Mouse (Mus musculus) G1E (cell line): ENCODE data around the gene Tnrc6c. TPM values are rescaled to one million over a fixed set of nuclear protein-coding genes. Genes with fewer than 3 reads are reported as not detected.
A peak's percentile ranks its signal among the peaks of the same experiment; 100 is the strongest.
"Not testable (repeated sequence)": the region's sequence is repeated elsewhere in the genome, so short reads cannot be mapped to it uniquely, and the experiment has no call there.

Source experiments
- ATAC-seq: 2 replicates; pipeline ENCODE4 v1.8.0; 2016; ENCODE audit warnings: mild to moderate bottlenecking; ENCODE audit not compliant: insufficient number of reproducible peaks, poor library complexity, low FRiP score, severe bottlenecking; ENCODE audit errors: extremely low read depth
- DNase-seq: peaks from one replicate; pipeline ENCODE4 v3.0.0; 2012; ENCODE audit warnings: low spot score
- H3K27me3 ChIP-seq: 2 replicates; pipeline ENCODE4 v1.6.1; 2012; ENCODE audit warnings: mild to moderate bottlenecking, low read length, inconsistent platforms; ENCODE audit not compliant: insufficient read depth
- H3K36me3 ChIP-seq: replicated peaks from 2 replicates; pipeline ENCODE3; 2012; ENCODE audit warnings: mild to moderate bottlenecking, inconsistent platforms
- H3K4me1 ChIP-seq: 2 replicates; pipeline ENCODE4 v1.6.1; 2012; ENCODE audit warnings: low read depth, low read length, inconsistent platforms, mixed read lengths; ENCODE audit not compliant: insufficient read depth
- H3K4me3 ChIP-seq: 2 replicates; pipeline ENCODE4 v1.5.1; 2012; ENCODE audit warnings: low read depth, mild to moderate bottlenecking, inconsistent platforms, low read length, moderate library complexity, mixed read lengths
- H3K9me3 ChIP-seq: replicated peaks from 2 replicates; pipeline ENCODE4 v1.6.1; 2012; ENCODE audit warnings: inconsistent platforms
- CTCF ChIP-seq: IDR thresholded peaks from 2 replicates; pipeline ENCODE4 v1.5.1; 2012; ENCODE audit warnings: low read depth, low read length, inconsistent platforms, mixed read lengths
- GATA1 ChIP-seq: IDR thresholded peaks from 2 replicates; pipeline ENCODE4 v1.6.1; 2012; ENCODE audit warnings: borderline replicate concordance, low read length, inconsistent platforms, mixed read lengths
- GATA2 ChIP-seq: IDR thresholded peaks from 2 replicates; pipeline ENCODE4 v1.6.1; 2012; ENCODE audit warnings: low read depth, low read length, inconsistent platforms, borderline replicate concordance
- POLR2AphosphoS5 ChIP-seq: IDR thresholded peaks from 2 replicates; pipeline ENCODE4 v1.6.1; 2012; ENCODE audit warnings: low read depth, low read length, inconsistent platforms; ENCODE audit not compliant: insufficient replicate concordance
- TAL1 ChIP-seq: conservative IDR thresholded peaks from 2 replicates; pipeline ENCODE4 v1.6.1; 2012; ENCODE audit warnings: low read depth, low read length, inconsistent platforms, mixed read lengths
- polyA plus RNA-seq: library from polyadenylated mRNA; stranded (reverse); fragments of >175 nt; gene quantifications from 2 replicates; pipeline ENCODE4 v1.2.3, GENCODE M21; 2012
- total RNA-seq, 2 experiments: library from RNA; stranded (forward) in 1 of 2; stranded (reverse) in 1 of 2; fragments of 200-1000 nt in 1 of 2; fragments of >200 nt in 1 of 2; fragmentation: Nextera tagmentation in 1 of 2; gene quantifications; 2 replicates each; pipeline ENCODE4 v1.2.3; 2014 to 2017

The Tnrc6c gene
- total and polyA plus RNA-seq, 3 experiments: 19.2 to 47.5 (median 21.5) TPM

DNA sequence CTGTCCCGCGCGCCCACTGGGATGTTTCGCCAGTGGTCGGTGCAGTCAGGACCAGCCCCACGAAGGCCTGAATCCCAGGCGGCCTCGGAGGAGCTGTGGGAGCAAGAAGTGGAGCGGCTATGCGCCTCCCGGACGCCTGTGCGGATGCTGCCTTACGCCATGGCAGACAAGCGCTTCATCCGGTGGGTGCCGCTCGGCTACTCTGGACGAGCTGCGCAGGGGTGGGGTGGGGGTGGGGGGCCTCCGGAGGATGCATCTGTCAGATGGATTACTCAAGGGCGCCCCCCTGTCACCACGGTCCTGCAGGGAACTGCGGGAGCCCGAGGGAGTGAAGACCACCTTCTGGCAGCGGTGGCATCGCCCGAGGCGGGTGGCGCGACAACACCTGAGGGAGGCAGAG is 129.0 kb downstream of the Tnrc6c start:
- H3K36me3 ChIP-seq: peaks cover 50% of the 10 kb centered on the region
- H3K27me3 ChIP-seq: no peaks in the 10 kb centered on the region
- TF ChIP-seq CTCF (peak; percentile 20; the same call in 1 of the 2 replicates), TAL1 (no peak)
- DNase-seq (no peak), ATAC-seq (no peak)
- peaks cover 66% of the 10 kb centered on the region for H3K4me1 ChIP-seq
- no peaks in the 10 kb centered on the region for H3K9me3 ChIP-seq
- H3K4me3 ChIP-seq: peak overlapping the region; percentile 78

DNA sequence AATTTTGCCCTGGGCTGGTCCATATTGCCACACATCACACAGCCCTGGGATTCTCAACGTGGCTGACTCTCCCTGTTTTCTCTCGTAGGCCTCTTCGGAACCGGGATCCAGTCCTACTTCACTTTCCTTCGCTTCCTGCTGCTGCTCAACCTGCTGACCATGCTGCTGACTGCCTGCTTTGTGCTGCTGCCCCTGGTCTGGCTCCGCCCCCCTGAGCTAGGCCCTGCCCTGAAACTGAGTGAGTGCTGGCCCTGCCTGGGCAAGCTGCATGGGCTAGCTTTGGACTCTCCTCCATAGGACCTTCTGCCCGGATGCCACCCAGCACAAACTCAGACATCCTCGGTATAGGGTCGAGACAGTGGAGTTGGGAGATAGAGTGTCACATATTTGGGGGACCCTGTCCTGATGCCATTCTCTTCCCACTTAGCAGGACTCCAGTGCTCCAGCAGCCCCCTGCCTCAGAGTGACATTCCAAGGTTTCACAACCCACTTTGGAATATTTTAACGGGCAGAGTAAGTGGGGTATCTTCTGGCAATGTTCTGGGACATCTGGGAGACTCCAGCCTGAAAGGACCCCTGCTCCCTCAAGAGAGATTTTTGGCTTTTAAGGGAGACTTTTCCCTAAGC is 129.7 kb downstream of the Tnrc6c start:
- peaks cover 48% of the 10 kb centered on the region for H3K36me3 ChIP-seq
- DNase-seq (no peak), ATAC-seq (no peak)
- no peak for TF ChIP-seq CTCF
- TF ChIP-seq POLR2AphosphoS5: no peak
- no peak for TF ChIP-seq TAL1
- TF ChIP-seq GATA2: no peak
- no peak for TF ChIP-seq GATA1
- no peaks in the 10 kb centered on the region for H3K27me3 ChIP-seq
- H3K4me3 ChIP-seq: peak overlapping the region; percentile 78; the same call in 1 of the 2 replicates
- no peaks in the 10 kb centered on the region for H3K9me3 ChIP-seq
- peaks cover 60% of the 10 kb centered on the region for H3K4me1 ChIP-seq

DNA sequence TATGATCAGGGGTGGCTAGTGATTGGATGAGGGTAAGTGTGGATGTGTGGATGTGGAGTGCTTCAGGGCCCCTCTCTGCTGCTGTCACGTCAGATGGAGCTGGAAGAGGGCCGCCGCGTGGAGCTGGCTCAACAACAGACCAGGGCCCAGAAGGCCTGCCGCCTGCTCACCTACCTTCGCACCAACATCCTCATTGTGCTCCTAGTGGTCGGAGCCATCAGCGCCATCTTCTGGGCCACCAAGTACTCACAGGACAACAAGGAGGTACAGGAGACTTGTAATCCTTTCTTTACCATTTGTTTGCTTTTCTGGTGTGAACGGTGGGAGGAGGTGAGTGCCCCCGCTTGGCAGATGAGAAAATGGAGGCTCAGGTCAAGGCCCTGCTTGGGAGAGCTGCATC is 132.2 kb downstream of the Tnrc6c start:
- TF ChIP-seq CTCF (0 out of 2 replicates have a peak, but pooled peaks have one; percentile 26), TAL1 (no peak)
- H3K36me3 ChIP-seq: peaks cover 57% of the 10 kb centered on the region
- H3K4me3 ChIP-seq: no peak overlapping the region
- ATAC-seq (no peak), DNase-seq (no peak)
- peaks cover 49% of the 10 kb centered on the region for H3K4me1 ChIP-seq
- no peaks in the 10 kb centered on the region for H3K27me3 ChIP-seq
- no peaks in the 10 kb centered on the region for H3K9me3 ChIP-seq

DNA sequence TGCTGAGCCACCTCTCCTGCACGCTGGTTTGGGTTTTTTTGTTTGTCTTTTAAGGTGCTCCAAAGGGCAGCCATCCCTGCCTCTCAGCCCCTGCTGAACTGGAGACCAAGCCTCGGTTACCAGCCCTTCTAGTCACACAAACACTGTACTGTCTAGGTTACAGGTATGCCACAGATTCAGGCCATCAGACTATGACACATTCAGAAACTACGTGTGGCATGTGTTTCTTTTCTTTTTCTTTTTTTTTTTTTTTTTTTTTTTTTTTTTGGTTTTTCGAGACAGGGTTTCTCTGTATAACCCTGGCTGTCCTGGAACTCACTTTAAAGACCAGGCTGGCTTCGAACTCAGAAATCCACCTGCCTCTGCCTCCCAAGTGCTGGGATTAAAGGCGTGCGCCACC is 134.4 kb downstream of the Tnrc6c start:
- H3K4me1 ChIP-seq: peaks cover 47% of the 10 kb centered on the region
- not testable (repeated sequence) for H3K27me3 ChIP-seq, H3K9me3 ChIP-seq, ATAC-seq, DNase-seq, H3K4me3 ChIP-seq
- peaks cover 70% of the 10 kb centered on the region for H3K36me3 ChIP-seq

DNA sequence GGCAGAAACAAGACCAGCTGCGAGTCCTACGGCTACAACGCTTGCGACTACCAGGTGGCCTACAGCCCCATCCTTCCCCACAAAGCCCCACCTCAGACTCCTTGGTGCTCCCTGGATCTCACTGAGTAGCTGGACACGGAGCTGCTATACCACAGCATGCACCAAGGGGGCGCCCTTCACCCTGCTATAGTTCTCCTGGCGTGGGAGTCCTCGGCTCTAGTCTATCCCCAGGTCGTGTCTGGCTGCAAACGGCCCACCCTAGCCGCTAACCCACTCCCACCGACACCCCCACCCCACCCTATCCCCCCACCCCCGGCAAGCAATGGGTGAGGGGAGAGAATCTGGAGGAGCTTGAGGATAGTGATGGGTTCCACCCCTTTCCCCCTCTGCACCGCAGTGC is 136.2 kb downstream of the Tnrc6c start:
- ATAC-seq: no peak
- H3K27me3 ChIP-seq: no peaks in the 10 kb centered on the region
- peaks cover 48% of the 10 kb centered on the region for H3K4me1 ChIP-seq
- H3K4me3 ChIP-seq: peak overlapping the region; percentile 60; the same call in 1 of the 2 replicates
- TF ChIP-seq CTCF: peak; percentile 93
- TF ChIP-seq GATA2: no peak
- no peak for TF ChIP-seq POLR2AphosphoS5
- peak; percentile 65 for DNase-seq
- H3K36me3 ChIP-seq: peaks cover 52% of the 10 kb centered on the region
- H3K9me3 ChIP-seq: no peaks in the 10 kb centered on the region

DNA sequence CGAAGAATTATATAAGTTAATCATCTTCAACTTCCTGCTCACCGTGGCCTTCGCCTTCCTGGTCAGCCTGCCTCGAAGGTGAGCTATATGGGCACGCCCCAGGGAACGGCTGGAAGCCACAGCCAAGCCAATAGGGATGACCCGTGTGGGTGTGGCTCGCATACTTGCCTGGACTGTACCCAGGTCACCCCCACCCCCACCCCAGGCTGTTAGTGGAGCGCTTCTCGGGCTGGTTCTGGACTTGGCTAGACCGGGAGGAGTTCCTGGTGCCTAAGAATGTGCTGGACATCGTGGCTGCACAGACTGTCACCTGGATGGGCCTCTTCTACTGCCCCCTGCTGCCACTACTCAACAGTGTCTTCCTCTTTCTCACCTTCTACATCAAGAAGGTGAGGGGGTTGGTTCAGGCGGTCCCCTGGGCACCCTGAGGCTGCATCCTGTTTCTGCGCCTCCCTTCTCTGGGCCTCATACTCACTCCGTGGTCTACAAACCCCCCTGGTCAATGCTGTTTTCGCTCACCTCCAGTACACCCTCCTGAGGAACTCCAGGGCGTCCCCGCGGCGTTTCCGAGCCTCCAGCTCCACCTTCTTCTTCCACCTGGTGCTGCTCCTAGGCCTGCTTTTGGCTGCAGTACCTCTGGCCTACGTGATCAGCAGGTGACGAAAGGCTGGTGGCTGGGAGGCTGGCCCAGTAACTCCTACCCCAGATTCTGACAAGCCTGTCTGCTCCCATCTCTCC is 136.8 kb downstream of the Tnrc6c start:
- no peaks in the 10 kb centered on the region for H3K9me3 ChIP-seq
- peaks cover 51% of the 10 kb centered on the region for H3K4me1 ChIP-seq
- H3K27me3 ChIP-seq: no peaks in the 10 kb centered on the region
- no peak for ATAC-seq
- peak overlapping the region; percentile 60; the same call in 1 of the 2 replicates for H3K4me3 ChIP-seq
- H3K36me3 ChIP-seq: peaks cover 47% of the 10 kb centered on the region
- DNase-seq: no peak
- TF ChIP-seq CTCF: peak; percentile 24; the same call in 1 of the 2 replicates
- TF ChIP-seq GATA1: no peak

DNA sequence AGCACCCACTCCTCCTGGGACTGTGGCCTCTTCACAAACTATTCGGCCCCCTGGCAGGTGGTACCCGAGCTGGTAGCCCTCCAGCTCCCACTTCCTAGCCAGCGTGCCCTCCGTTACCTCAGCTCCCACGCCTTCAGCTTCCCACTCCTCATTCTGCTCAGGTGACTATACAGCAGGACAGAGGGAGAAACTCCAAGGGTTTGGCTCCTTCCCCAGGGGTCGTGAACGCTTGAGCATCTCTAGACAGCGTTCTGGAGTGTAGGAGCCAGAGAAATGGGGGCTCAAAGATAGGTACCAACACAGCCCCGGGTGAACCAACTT is 137.3 kb downstream of the Tnrc6c start:
- no peak for TF ChIP-seq CTCF
- no peak for TF ChIP-seq POLR2AphosphoS5
- no peak for TF ChIP-seq GATA1
- TF ChIP-seq TAL1: no peak
- TF ChIP-seq GATA2: no peak
- Histone ChIP-seq H3K27me3 (no peaks in the 10 kb centered on the region), H3K9me3 (no peaks in the 10 kb centered on the region), H3K4me3 (no peak overlapping the region), H3K4me1 (peaks cover 53% of the 10 kb centered on the region), H3K36me3 (peaks cover 44% of the 10 kb centered on the region)
- DNase-seq (no peak), ATAC-seq (no peak)
